Mouse (Mus musculus): Measurements from ENCODE around the gene Pou6f2. TPM values are rescaled to one million over a fixed set of nuclear protein-coding genes. Genes with fewer than 3 reads are reported as not detected.
A peak's percentile ranks its signal among the peaks of the same experiment; 100 is the strongest.

Pou6f2 gene
- polyA plus RNA-seq, 1 experiment from 2014 or later = 4.4 TPM

DNA sequence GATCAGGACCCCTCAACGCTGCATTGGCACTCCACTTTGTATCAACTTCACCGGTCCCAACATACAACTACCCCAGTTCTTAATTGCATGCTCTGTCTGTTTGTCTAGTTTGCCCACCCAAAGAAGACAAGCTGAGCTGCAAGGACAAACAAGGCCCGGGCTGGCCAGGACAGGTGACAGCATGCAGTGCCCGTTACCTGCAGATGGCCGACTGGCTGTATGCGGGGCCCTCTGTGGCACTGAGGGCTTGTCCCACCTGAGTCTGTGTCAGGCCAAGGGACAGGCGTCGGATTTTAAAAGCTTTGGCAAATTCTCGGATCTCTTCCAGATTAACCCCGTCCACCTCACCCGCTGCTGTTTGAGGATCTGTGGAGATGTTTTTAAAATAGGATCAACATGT is 268.7 kb downstream of the Pou6f2 start:
- H3K4me2 ChIP-seq (ENCODE audit: low read length) = no peak overlapping the region
- H3K4me1 ChIP-seq (ENCODE audit: control insufficient read depth, insufficient read depth, low read length) = peaks cover 14% of the 10 kb centered on the region; the same call in 1 of the 2 replicates
- H3K9ac ChIP-seq (ENCODE audit: low read length) = no peak overlapping the region
- DNase-seq (ENCODE audit: low spot score) (no peak), ATAC-seq (no peak)
- H3K36me3 ChIP-seq (ENCODE audit: control insufficient read depth, insufficient read depth, low read length) = no peaks in the 10 kb centered on the region
- H3K4me3 ChIP-seq (ENCODE audit: low read depth, low read length) = no peak overlapping the region
- WGBS = 79% methylated on average over 11 of the region's 11 CpGs
- no peak overlapping the region for H3K27ac ChIP-seq (ENCODE audit: low read depth, low read length)
- no peaks in the 10 kb centered on the region for H3K9me3 ChIP-seq (replicated peaks; ENCODE audit: control insufficient read depth, low read length)
- no peaks in the 10 kb centered on the region for H3K27me3 ChIP-seq (replicated peaks; ENCODE audit: control insufficient read depth, insufficient read depth, low read length)

DNA sequence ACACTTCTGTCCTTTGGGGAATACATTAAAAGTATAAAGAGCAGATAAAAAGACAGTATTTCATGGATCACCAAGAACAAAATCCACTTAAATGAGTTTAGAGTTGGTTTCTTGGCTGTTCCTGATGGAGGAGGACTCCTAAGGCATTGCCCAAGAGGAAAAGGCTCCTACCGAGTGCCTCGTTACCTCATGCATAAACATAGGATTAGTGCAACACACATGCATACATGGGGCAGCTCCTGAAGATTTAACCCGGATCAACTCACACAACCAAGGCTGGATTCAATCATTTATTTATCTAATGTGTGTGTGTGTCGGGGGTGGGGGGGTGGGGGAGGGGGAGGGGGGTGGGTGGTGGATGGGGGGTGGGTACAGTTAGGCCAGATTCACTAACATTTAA is 269.4 kb downstream of the Pou6f2 start:
- Histone ChIP-seq H3K27me3 (replicated peaks; ENCODE audit: control insufficient read depth, insufficient read depth, low read length) (no peaks in the 10 kb centered on the region), H3K4me2 (ENCODE audit: low read length) (no peak overlapping the region), H3K36me3 (ENCODE audit: control insufficient read depth, insufficient read depth, low read length) (no peaks in the 10 kb centered on the region), H3K4me3 (ENCODE audit: low read depth, low read length) (no peak overlapping the region), H3K9ac (ENCODE audit: low read length) (no peak overlapping the region), H3K27ac (ENCODE audit: low read depth, low read length) (no peak overlapping the region), H3K4me1 (ENCODE audit: control insufficient read depth, insufficient read depth, low read length) (peaks cover 14% of the 10 kb centered on the region; the same call in 1 of the 2 replicates), H3K9me3 (replicated peaks; ENCODE audit: control insufficient read depth, low read length) (no peaks in the 10 kb centered on the region)
- 9% methylated on average over 4 of the region's 4 CpGs for WGBS
- no peak for ATAC-seq
- DNase-seq (ENCODE audit: low spot score) = no peak

DNA sequence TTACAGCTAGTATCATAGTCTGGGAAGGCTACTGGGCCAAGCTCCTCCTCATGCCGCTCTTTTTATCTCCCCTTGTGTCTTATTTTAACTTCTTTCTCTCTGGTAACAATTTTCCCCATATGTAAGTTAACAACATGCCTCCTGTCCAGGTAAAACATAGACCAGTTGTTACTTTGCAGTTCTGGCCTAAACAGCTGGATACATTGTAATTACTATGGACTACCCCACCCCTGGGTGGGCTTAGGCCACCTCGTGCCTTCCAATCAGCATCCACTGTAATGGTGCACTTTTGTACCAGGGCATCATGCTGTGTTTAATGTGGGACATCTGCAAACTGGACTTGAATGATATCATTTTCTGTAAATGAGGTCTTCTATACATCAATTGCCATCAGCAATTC is 271.4 kb downstream of the Pou6f2 start:
- Histone ChIP-seq H3K9ac (ENCODE audit: low read length) (no peak overlapping the region), H3K4me3 (ENCODE audit: low read depth, low read length) (no peak overlapping the region), H3K27me3 (replicated peaks; ENCODE audit: control insufficient read depth, insufficient read depth, low read length) (no peaks in the 10 kb centered on the region), H3K36me3 (ENCODE audit: control insufficient read depth, insufficient read depth, low read length) (no peaks in the 10 kb centered on the region), H3K9me3 (replicated peaks; ENCODE audit: control insufficient read depth, low read length) (no peaks in the 10 kb centered on the region), H3K27ac (ENCODE audit: low read depth, low read length) (no peak overlapping the region), H3K4me2 (ENCODE audit: low read length) (no peak overlapping the region), H3K4me1 (ENCODE audit: control insufficient read depth, insufficient read depth, low read length) (peaks cover 12% of the 10 kb centered on the region; the same call in 1 of the 2 replicates)
- DNase-seq (ENCODE audit: low spot score) (no peak), ATAC-seq (no peak)
- 54% methylated on average over 2 of the region's 2 CpGs for WGBS

DNA sequence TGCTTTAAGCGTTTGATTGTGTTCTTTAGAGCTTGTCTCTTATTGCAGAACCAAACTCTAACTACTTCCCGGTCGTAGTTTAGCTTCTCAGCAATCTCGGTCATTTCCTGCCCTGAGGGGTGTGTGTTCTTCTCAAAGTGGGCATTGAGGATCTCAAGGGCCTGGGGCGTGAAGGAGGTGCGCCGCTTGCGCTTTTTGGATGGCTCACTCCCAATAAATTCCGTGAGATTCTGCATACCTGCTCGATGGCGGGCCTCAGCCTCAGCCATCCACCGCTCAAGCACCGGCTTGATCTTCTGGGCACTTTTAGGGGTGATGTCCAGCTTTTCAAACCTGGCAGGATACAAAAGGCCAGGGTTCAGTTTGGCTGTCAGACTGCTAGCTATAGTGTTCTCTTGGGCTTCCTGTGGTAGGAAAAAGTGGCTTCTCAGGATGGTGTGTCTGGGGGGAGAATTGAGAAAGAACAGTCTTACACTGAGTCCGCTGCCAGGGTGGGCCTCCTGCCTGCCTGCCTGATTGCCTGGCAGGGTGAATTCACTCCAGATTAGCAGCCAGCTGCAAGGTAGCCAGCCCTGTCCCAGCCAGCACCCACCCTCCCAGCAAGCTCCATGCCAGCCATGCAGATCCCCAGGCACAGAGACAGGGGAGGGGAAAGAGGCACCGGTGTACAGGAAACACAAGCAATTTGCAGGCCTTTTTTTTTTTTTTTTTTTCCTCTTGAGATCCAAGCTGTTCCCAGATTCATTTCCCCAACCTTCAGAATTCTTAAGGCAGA is 272.1 kb downstream of the Pou6f2 start:
- H3K27ac ChIP-seq (ENCODE audit: low read depth, low read length) = peak overlapping the region; percentile 39; the same call in 1 of the 2 replicates
- peaks cover 12% of the 10 kb centered on the region; the same call in 1 of the 2 replicates for H3K4me1 ChIP-seq (ENCODE audit: control insufficient read depth, insufficient read depth, low read length)
- 78% methylated on average over 15 of the region's 15 CpGs for WGBS
- H3K9me3 ChIP-seq (replicated peaks; ENCODE audit: control insufficient read depth, low read length) = no peaks in the 10 kb centered on the region
- no peak overlapping the region for H3K4me2 ChIP-seq (ENCODE audit: low read length)
- DNase-seq (ENCODE audit: low spot score) = peak; percentile 58
- H3K36me3 ChIP-seq (ENCODE audit: control insufficient read depth, insufficient read depth, low read length) = no peaks in the 10 kb centered on the region
- H3K9ac ChIP-seq (ENCODE audit: low read length) = no peak overlapping the region; the same call in 1 of the 2 replicates
- no peak overlapping the region for H3K4me3 ChIP-seq (ENCODE audit: low read depth, low read length)
- no peaks in the 10 kb centered on the region for H3K27me3 ChIP-seq (replicated peaks; ENCODE audit: control insufficient read depth, insufficient read depth, low read length)
- ATAC-seq = peak; percentile 79

DNA sequence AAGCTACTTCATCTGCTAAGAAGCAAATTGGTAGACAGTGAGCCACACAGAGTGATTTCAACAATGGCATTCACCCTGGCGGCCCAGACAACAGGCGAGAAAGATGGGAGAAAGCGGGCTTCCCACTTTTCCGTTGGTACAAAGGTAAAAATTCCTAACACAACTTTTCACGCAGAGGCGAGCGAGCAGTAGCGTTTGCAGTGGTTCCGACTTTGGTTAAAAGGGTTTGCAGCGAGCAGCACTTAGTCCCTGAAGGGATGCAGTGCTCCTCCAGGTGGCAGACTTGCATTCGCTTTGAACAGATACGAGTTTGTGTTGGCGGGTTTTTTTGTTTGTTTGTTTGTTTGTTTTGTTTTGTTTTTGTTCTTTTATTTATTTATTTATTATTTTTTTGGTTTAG is 273.1 kb downstream of the Pou6f2 start:
- Histone ChIP-seq H3K9ac (ENCODE audit: low read length) (no peak overlapping the region), H3K4me3 (ENCODE audit: low read depth, low read length) (no peak overlapping the region), H3K9me3 (replicated peaks; ENCODE audit: control insufficient read depth, low read length) (no peaks in the 10 kb centered on the region), H3K27ac (ENCODE audit: low read depth, low read length) (no peak overlapping the region), H3K4me1 (ENCODE audit: control insufficient read depth, insufficient read depth, low read length) (peaks cover 6% of the 10 kb centered on the region; the same call in 1 of the 2 replicates), H3K27me3 (replicated peaks; ENCODE audit: control insufficient read depth, insufficient read depth, low read length) (no peaks in the 10 kb centered on the region), H3K4me2 (ENCODE audit: low read length) (peak overlapping the region; percentile 32; the same call in 1 of the 2 replicates), H3K36me3 (ENCODE audit: control insufficient read depth, insufficient read depth, low read length) (no peaks in the 10 kb centered on the region)
- peak; percentile 75 for ATAC-seq
- 34% methylated on average over 13 of the region's 13 CpGs for WGBS
- peak; percentile 86 for DNase-seq (ENCODE audit: low spot score)

DNA sequence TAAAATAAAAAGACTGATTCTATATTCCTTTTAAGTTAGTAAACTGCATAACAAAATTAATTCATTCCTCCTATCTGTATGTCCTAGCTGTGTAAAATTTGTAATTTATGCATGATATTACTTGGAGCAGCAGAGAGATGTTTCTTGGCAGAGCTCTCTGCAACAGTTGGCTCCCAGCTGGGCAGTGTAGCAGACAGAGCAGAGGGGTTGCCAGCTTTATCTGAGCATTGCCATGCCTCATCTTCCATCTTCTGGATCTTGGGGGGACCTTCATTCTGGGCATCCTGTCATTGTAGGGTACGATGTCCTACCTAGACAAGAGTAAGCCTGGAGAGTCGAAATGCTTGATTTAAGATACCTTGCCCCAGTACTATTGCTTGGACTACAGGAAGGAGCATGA is 277.1 kb downstream of the Pou6f2 start:
- 90% methylated on average over 2 of the region's 2 CpGs for WGBS
- Histone ChIP-seq H3K4me1 (ENCODE audit: control insufficient read depth, insufficient read depth, low read length) (peaks cover 4% of the 10 kb centered on the region; the same call in 1 of the 2 replicates), H3K36me3 (ENCODE audit: control insufficient read depth, insufficient read depth, low read length) (no peaks in the 10 kb centered on the region), H3K27ac (ENCODE audit: low read depth, low read length) (no peak overlapping the region), H3K4me3 (ENCODE audit: low read depth, low read length) (no peak overlapping the region), H3K4me2 (ENCODE audit: low read length) (no peak overlapping the region), H3K9ac (ENCODE audit: low read length) (no peak overlapping the region), H3K9me3 (replicated peaks; ENCODE audit: control insufficient read depth, low read length) (no peaks in the 10 kb centered on the region), H3K27me3 (replicated peaks; ENCODE audit: control insufficient read depth, insufficient read depth, low read length) (no peaks in the 10 kb centered on the region)
- DNase-seq (ENCODE audit: low spot score) (peak; percentile 58), ATAC-seq (peak; percentile 57; the same call in 1 of the 2 replicates)

DNA sequence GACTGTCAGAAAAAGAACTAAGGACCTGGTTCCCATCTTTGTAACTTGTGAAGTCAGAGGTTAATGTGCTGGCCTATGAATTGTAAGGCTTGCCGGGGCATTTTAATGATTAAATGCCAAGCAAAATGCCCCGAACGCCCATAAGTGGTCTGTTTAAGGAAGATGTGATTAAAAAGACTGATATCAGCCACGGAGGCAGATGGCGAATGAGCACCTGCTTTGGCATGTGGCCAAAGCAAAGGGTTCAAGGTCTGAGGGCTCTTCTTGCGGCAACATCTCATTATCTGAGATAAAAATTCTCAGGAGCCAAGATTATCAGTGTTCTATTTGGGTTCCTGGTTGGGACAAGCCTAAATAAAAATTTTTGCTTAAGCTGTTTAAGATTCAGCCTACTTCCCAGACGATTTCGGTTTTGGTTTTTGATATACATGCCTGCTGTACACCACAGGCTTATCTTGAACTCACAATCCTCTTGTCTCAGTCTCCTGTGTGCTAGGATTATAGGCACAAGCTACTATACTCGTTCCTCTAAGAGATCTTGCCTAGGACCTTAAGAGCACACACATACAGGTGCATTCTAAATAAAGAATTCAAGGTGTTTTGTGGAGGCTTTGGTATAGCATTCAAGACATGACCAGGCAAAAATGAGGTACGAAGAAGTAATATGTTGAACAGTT is 315.9 kb downstream of the Pou6f2 start:
- H3K9ac ChIP-seq (ENCODE audit: low read length) = no peak overlapping the region
- H3K4me2 ChIP-seq (ENCODE audit: low read length) = no peak overlapping the region
- WGBS = 80% methylated on average over 10 of the region's 10 CpGs
- no peaks in the 10 kb centered on the region for H3K36me3 ChIP-seq (ENCODE audit: control insufficient read depth, insufficient read depth, low read length)
- no peak overlapping the region for H3K4me3 ChIP-seq (ENCODE audit: low read depth, low read length)
- H3K27ac ChIP-seq (ENCODE audit: low read depth, low read length) = no peak overlapping the region
- no peaks in the 10 kb centered on the region for H3K4me1 ChIP-seq (ENCODE audit: control insufficient read depth, insufficient read depth, low read length)
- DNase-seq (ENCODE audit: low spot score) (no peak), ATAC-seq (no peak)
- no peaks in the 10 kb centered on the region for H3K27me3 ChIP-seq (replicated peaks; ENCODE audit: control insufficient read depth, insufficient read depth, low read length)
- H3K9me3 ChIP-seq (replicated peaks; ENCODE audit: control insufficient read depth, low read length) = no peaks in the 10 kb centered on the region
